Mouse (Mus musculus) forebrain, embryonic 16.5 days (tissue): ENCODE measurements around the gene Myl3. TPM values are rescaled to one million over a fixed set of nuclear protein-coding genes. Genes with fewer than 3 reads are reported as not detected.

ENCODE experiments used
- ATAC-seq: fragments of 200-750 bp; cut with Nextera tagmentation; 2 replicates; pipeline ENCODE4 v1.8.0; 2017; ENCODE audit warnings: mild to moderate bottlenecking, moderate library complexity
- H3K27ac ChIP-seq: fragments of 300-500 bp; sonication (generic); 2 replicates; pipeline ENCODE4 v1.5.1; 2014; ENCODE audit warnings: low read length, control low read depth
- H3K27me3 ChIP-seq: fragments of 300-500 bp; sonication (generic); replicated peaks from 2 replicates; pipeline ENCODE4 v1.6.1; 2014; ENCODE audit warnings: low read length; ENCODE audit not compliant: control insufficient read depth, insufficient read depth
- H3K36me3 ChIP-seq: fragments of 300-500 bp; sonication (generic); 2 replicates; pipeline ENCODE4 v1.6.1; 2014; ENCODE audit not compliant: control insufficient read depth, insufficient read depth
- H3K4me1 ChIP-seq: fragments of 300-500 bp; sonication (generic); replicated peaks from 2 replicates; pipeline ENCODE4 v1.6.1; 2014; ENCODE audit warnings: low read length; ENCODE audit not compliant: control insufficient read depth, insufficient read depth
- H3K4me2 ChIP-seq: fragments of 300-500 bp; sonication (generic); 2 replicates; pipeline ENCODE4 v1.6.1; 2014; ENCODE audit warnings: mild to moderate bottlenecking, low read length, control low read depth
- H3K4me3 ChIP-seq: fragments of 300-500 bp; sonication (generic); replicated peaks from 2 replicates; pipeline ENCODE4 v1.5.1; 2014; ENCODE audit warnings: mild to moderate bottlenecking, low read length, control low read depth
- H3K9ac ChIP-seq: fragments of 300-500 bp; sonication (generic); replicated peaks from 2 replicates; pipeline ENCODE4 v1.6.1; 2014; ENCODE audit warnings: low read depth, low read length, control low read depth
- H3K9me3 ChIP-seq: fragments of 300-500 bp; sonication (generic); 2 replicates; pipeline ENCODE4 v1.6.1; 2016; ENCODE audit warnings: low read length; ENCODE audit not compliant: control insufficient read depth
- WGBS: fragments of 180-500 bp; shearing (Covaris S2); extraction: QIAGEN DNeasy Blood & Tissue Kit; methylation state at CpG from one replicate; pipeline ENCODE4 v1.1.7; 2014; 5-methylcytosine and 5-hydroxymethylcytosine counted together
- polyA plus RNA-seq: library from polyadenylated mRNA; unstranded; fragments of >200 nt; fragmentation: Nextera tagmentation; extraction: Ambion mirVana; gene quantifications from 2 replicates; pipeline ENCODE4 v1.2.1, GENCODE M21; 2015

Gene Myl3
- polyA plus RNA-seq, 1 experiment from 2014 or later = 0.39 TPM

- no peaks in the 10 kb centered on the region for H3K9me3 ChIP-seq
- no peaks in the 10 kb centered on the region for H3K27me3 ChIP-seq
- ATAC-seq = no peak
- H3K4me3 ChIP-seq = no peak within 1 kb of the TSS
- no peak within 1 kb of the TSS for H3K9ac ChIP-seq
- no peaks in the 10 kb centered on the region for H3K36me3 ChIP-seq
- no peak within 1 kb of the TSS for H3K4me2 ChIP-seq
- 67% methylated on average over 18 of the region's 18 CpGs for WGBS
- H3K4me1 ChIP-seq = no peaks in the 10 kb centered on the region
- H3K27ac ChIP-seq = no peak within 1 kb of the TSS
These were observed 72.1 kb downstream of the Myl3 start, which contains the start of gene Prss44 for GRCm38 (mm10) chr9:110813789-110814188. Gene Prss44, plus strand, starts transcription at chr9:110813994.

Other genes starting within 250 kb of the Myl3 start
- 34.1 and 41.4 TPM in 2 replicates for gene Setd2, start 209.3 kb upstream of the Myl3 start, polyA plus RNA-seq
- gene Nradd, start 117.4 kb upstream of the Myl3 start, polyA plus RNA-seq = 29.0 and 32.4 TPM in 2 replicates
- 2.3 and 5.9 TPM in 2 replicates for gene Nbeal2, start 87.7 kb upstream of the Myl3 start, polyA plus RNA-seq
- gene Ccdc12, start 85.4 kb upstream of the Myl3 start, polyA plus RNA-seq = 100 and 113 TPM in 2 replicates
- gene Pth1r, start 5.3 kb downstream of the Myl3 start, polyA plus RNA-seq = 6.4 and 8.4 TPM in 2 replicates
- not detected in 2 replicates for gene Prss42, start 56.3 kb downstream of the Myl3 start, polyA plus RNA-seq
- not detected in 2 replicates for gene Prss44, start 72.1 kb downstream of the Myl3 start, polyA plus RNA-seq
- not detected in 2 replicates for gene Prss43, start 84.8 kb downstream of the Myl3 start, polyA plus RNA-seq
- gene Prss45, start 92.7 kb downstream of the Myl3 start, polyA plus RNA-seq = not detected in 2 replicates
- not detected in 2 replicates for gene Prss46, start 102.6 kb downstream of the Myl3 start, polyA plus RNA-seq
- 0.14 TPM in 1 of 2 replicates, not detected in the other for gene Prss50, start 116.1 kb downstream of the Myl3 start, polyA plus RNA-seq
- 0.65 and 1.1 TPM in 2 replicates for gene Als2cl, start 138.0 kb downstream of the Myl3 start, polyA plus RNA-seq
- gene Tmie, start 138.3 kb downstream of the Myl3 start, polyA plus RNA-seq = 0.86 and 1.8 TPM in 2 replicates
- gene Fam240a, start 175.0 kb downstream of the Myl3 start, polyA plus RNA-seq = not detected in 2 replicates
- not detected in 2 replicates for gene Tdgf1, start 204.3 kb downstream of the Myl3 start, polyA plus RNA-seq
- gene Lrrc2, start 209.7 kb downstream of the Myl3 start, polyA plus RNA-seq = 0.29 and 0.57 TPM in 2 replicates
- not detected in 2 replicates for gene Rtp3, start 248.7 kb downstream of the Myl3 start, polyA plus RNA-seq